Mouse (Mus musculus): ENCODE data around the gene Ubtd1.

DNA sequence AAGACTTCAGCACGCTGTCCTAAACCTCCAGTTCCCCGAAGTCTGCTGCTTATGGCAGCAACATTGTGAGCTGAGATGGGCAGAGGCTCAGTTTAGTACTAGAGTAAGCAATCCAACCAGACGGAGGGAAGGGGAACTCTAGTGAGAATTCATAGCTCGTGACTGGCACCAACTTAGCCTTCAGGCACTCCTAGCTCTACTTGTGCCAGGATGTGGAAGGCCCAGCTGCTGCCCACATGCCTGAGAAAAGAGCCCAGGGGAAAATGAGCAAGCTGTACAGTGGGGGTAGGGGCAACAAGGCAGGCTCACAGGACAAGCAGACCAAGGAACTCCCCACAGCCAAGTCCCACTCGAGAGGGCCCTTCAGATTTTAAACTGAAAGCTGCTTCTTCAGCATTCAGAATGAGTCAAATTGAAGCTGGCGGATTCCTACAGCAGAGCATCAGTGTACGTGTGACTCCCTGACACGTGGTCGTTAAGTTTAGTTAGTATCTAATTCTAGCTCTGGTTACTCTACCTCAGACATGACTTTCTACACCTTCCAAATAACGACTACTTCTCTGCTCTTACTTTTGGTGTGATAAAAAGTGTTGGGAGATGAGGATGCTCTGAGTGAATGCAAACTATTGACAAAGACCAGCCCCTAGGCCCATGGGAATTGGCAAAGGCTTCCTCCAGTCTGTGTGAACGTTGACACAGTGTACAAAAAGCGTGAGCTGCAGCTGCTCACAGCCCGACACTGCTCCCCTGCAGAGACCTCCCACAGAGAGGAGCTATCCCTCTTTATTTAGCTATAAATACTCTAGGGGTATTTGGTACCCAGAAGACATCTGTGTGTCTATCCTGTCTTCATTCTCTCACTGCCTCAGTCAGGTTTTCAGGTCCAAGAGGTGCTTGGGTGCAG is 7.4 kb upstream of the Ubtd1 start:
- no peak for TF ChIP-seq CTCF (IDR thresholded peaks at IDR 0.05; ENCODE audit: low read depth, low read length)
- TF ChIP-seq POLR2A (IDR thresholded peaks at IDR 0.05; ENCODE audit: borderline replicate concordance, low read depth, low read length): no peak

Data from bone marrow macrophage, adult 2 months (primary cell).